Mouse (Mus musculus) ES-E14 (cell line): Measurements from ENCODE around the gene Galr3.

Experiments used
- CHD2 ChIP-seq: IDR thresholded peaks from 2 replicates; pipeline ENCODE4 v1.6.1; 2014; ENCODE audit warnings: mild to moderate bottlenecking, low read depth, low read length, inconsistent platforms
- MAFK ChIP-seq: IDR thresholded peaks from 2 replicates; pipeline ENCODE4 v1.6.1; 2014; ENCODE audit warnings: mild to moderate bottlenecking, low read depth, low read length, inconsistent platforms; ENCODE audit not compliant: insufficient read depth

GRCm38 (mm10) chr15:79038853-79039252 lies 2.8 kb upstream of the Galr3 start:
- TF ChIP-seq MAFK (no peak), CHD2 (no peak)
